Mouse (Mus musculus) ES-Bruce4 (cell line): ENCODE data around the gene Setd4.

Source experiments
- CTCF ChIP-seq: IDR thresholded peaks from one replicate; pipeline ENCODE4 v1.8.1; 2011; ENCODE audit warnings: low read depth, low read length
- EP300 ChIP-seq: IDR thresholded peaks from 2 replicates; pipeline ENCODE4 v1.6.1; 2011; ENCODE audit warnings: low read depth, low read length; ENCODE audit not compliant: insufficient read depth
- POLR2A ChIP-seq: IDR thresholded peaks from one replicate; pipeline ENCODE4 v1.8.1; 2011; ENCODE audit warnings: low read length; ENCODE audit not compliant: insufficient read depth

DNA sequence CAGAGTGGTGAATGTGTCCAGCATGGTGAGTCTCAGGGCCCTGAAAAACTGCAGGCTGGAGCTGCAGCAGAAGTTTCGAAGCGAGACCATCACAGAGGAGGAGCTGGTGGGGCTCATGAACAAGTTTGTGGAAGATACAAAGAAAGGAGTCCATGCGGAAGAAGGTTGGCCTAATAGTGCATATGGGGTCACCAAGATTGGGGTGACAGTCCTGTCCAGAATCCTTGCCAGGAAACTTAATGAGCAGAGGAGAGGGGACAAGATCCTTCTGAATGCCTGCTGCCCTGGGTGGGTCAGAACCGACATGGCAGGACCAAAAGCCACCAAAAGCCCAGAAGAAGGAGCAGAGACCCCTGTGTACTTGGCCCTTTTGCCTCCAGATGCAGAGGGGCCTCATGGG lies 5.9 kb upstream of the Setd4 start:
- TF ChIP-seq CTCF (no peak), POLR2A (no peak), EP300 (no peak)
